Mouse (Mus musculus) MEL (cell line): ENCODE measurements around the gene Cep63.
A peak's percentile ranks its signal among the peaks of the same experiment; 100 is the strongest.

Experiments
- CTCF ChIP-seq, 3 experiments: IDR thresholded peaks in 2 of 3; conservative IDR thresholded peaks in 1 of 3; 2 replicates each; pipeline ENCODE4 v1.5.1; 2011 to 2012; ENCODE audit warnings: low read length in 3 of 3, low read depth in 2 of 3, mild to moderate bottlenecking in 2 of 3, improper control_type of control experiment in 1 of 3, inconsistent platforms in 1 of 3, mixed read lengths in 1 of 3, moderate library complexity in 1 of 3; ENCODE audit not compliant: control insufficient read depth in 1 of 3, insufficient read depth in 1 of 3, poor library complexity in 1 of 3, severe bottlenecking in 1 of 3
- ELF1 ChIP-seq: IDR thresholded peaks from 2 replicates; pipeline ENCODE4 v1.6.1; 2014; ENCODE audit warnings: low read depth, mild to moderate bottlenecking, inconsistent platforms, low read length, improper control_type of control experiment, moderate library complexity
- MXI1 ChIP-seq: IDR thresholded peaks from 2 replicates; pipeline ENCODE4 v1.6.1; 2011; ENCODE audit warnings: mild to moderate bottlenecking, low read depth, low read length, improper control_type of control experiment
- NRF1 ChIP-seq: IDR thresholded peaks from 2 replicates; pipeline ENCODE4 v1.6.1; 2014; ENCODE audit warnings: low read depth, mild to moderate bottlenecking, inconsistent platforms, low read length, improper control_type of control experiment, moderate library complexity; ENCODE audit not compliant: poor library complexity, insufficient read depth, severe bottlenecking
- POLR2A ChIP-seq, 2 experiments: IDR thresholded peaks; 2 replicates each; pipeline ENCODE4 v1.6.1; 2011 to 2012; ENCODE audit warnings: low read length in 2 of 2, mild to moderate bottlenecking in 2 of 2, control low read depth in 1 of 2, improper control_type of control experiment in 1 of 2, low read depth in 1 of 2, moderate library complexity in 1 of 2; ENCODE audit not compliant: control insufficient read depth in 1 of 2, insufficient read depth in 1 of 2, poor library complexity in 1 of 2
- POLR2AphosphoS5 ChIP-seq: IDR thresholded peaks from 2 replicates; pipeline ENCODE4 v1.6.1; 2012; ENCODE audit warnings: low read depth, borderline replicate concordance, mild to moderate bottlenecking, inconsistent platforms, low read length, moderate library complexity, mixed read lengths
- RCOR1 ChIP-seq: IDR thresholded peaks from 2 replicates; pipeline ENCODE4 v1.6.1; 2012; ENCODE audit warnings: low read depth, mild to moderate bottlenecking, inconsistent platforms, low read length, improper control_type of control experiment

GRCm38 (mm10) chr9:102607471-102607870, 18.9 kb downstream of the Cep63 start:
- TF ChIP-seq POLR2AphosphoS5 (no peak), POLR2A (IDR thresholded peaks at IDR 0.05; ENCODE audit: control insufficient read depth in 1 of 2, insufficient read depth in 1 of 2, low read depth in 1 of 2, low read length in 2 of 2, poor library complexity in 1 of 2) (no peak), MXI1 (no peak), ELF1 (no peak), NRF1 (no peak), RCOR1 (no peak), CTCF (IDR thresholded peaks at IDR 0.05 in 2 of 3, conservative IDR thresholded peaks at IDR 0.05 in 1 of 3; ENCODE audit: control insufficient read depth in 1 of 3, insufficient read depth in 1 of 3, low read depth in 2 of 3, low read length in 3 of 3, poor library complexity in 1 of 3, severe bottlenecking in 1 of 3) (peak in 2 of 3 experiments; percentile 11 to 48; a peak in 2 of 6 replicates)
